Comparison of ENCODE assay signal across 8 mouse cellular contexts in the genomic region with DNA sequence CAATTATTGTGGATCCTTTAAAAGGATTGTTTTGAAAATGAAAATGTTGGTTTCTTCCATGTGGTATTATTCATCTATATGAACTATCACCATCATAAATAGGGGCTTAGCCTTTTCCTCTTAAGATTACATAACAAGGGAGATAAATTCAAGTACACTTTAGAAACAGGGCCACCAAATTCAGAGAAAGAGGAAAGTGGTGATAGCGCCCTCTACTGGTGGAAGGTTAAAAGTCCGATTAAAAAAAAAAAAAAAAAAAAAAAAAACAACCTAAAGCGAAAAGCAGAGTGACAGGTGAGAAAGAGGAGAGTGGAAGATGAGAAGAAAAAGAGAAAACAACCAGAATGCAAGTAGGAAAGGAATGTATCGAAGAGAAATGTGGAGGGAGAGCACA.
DNase-seq lines count a peak whose midpoint lies in the region; ATAC-seq and TF ChIP-seq lines count a peak whose summit lies in the region.

No protein-coding gene starts in this region.

- H3K36me3 ChIP-seq in hindbrain, postnatal 0 days (ENCODE audit: insufficient read depth, low read length) = no peaks in the 10 kb centered on the region
- H3K36me3 ChIP-seq in hindbrain, embryonic 13.5 days = no peaks in the 10 kb centered on the region
- peaks cover 0 to 3% of the 10 kb centered on the region in 2 experiments; a peak in 1 of 4 replicates for H3K36me3 ChIP-seq in MEL (ENCODE audit: control insufficient read depth in 1 of 2, insufficient read depth in 2 of 2, low read length in 2 of 2)

- DNase-seq in hindbrain, postnatal 0 days (ENCODE audit: low spot score) = peak; percentile 78
- DNase-seq in A20 (ENCODE audit: low read depth, low spot score) = peak; percentile 69
- DNase-seq in MEL (ENCODE audit: low read depth, low spot score) = peak; percentile 78
- DNase-seq in embryo, embryonic 9.5 days (ENCODE audit: extremely low spot score) = peak; percentile 43
- DNase-seq in telencephalon, adult 2 months (ENCODE audit: low read depth, low spot score) = peak; percentile 45
- DNase-seq in urinary bladder, postnatal 36 days (ENCODE audit: low spot score in 2 of 2) = no peak

- H3K27me3 ChIP-seq in hindbrain, postnatal 0 days (ENCODE audit: insufficient read depth, low read length) = no peaks in the 10 kb centered on the region
- 0 out of 2 replicates have a peak, but pooled peaks cover under 1% of the 10 kb centered on the region for H3K27me3 ChIP-seq in hindbrain, embryonic 13.5 days
- H3K27me3 ChIP-seq in MEL (ENCODE audit: control insufficient read depth in 1 of 2, insufficient read depth in 2 of 2, low read length in 2 of 2) = no peaks in the 10 kb centered on the region

- H3K27ac ChIP-seq in hindbrain, postnatal 0 days = no peak overlapping the region
- H3K27ac ChIP-seq in hindbrain, embryonic 13.5 days = no peak overlapping the region
- no peak overlapping the region for H3K27ac ChIP-seq in MEL (ENCODE audit: control insufficient read depth, low read depth, low read length)

- peak; percentile 70 for TF ChIP-seq CTCF in hindbrain, postnatal 0 days (IDR thresholded peaks at IDR 0.05; ENCODE audit: low read depth)
- TF ChIP-seq CTCF in MEL (IDR thresholded peaks at IDR 0.05 in 2 of 3, conservative IDR thresholded peaks at IDR 0.05 in 1 of 3; ENCODE audit: control insufficient read depth in 1 of 3, insufficient read depth in 1 of 3, low read depth in 2 of 3, low read length in 3 of 3, poor library complexity in 1 of 3, severe bottlenecking in 1 of 3) = peak in 2 of 3 experiments; percentile 42 to 83; a peak in 4 of 6 replicates

- no peaks in the 10 kb centered on the region for H3K9me3 ChIP-seq in hindbrain, postnatal 0 days (ENCODE audit: low read length)
- H3K9me3 ChIP-seq in hindbrain, embryonic 13.5 days = no peaks in the 10 kb centered on the region
- no peaks in the 10 kb centered on the region for H3K9me3 ChIP-seq in MEL (replicated peaks; ENCODE audit: insufficient read depth, low read length)

- no peak for ATAC-seq in hindbrain, postnatal 0 days
- ATAC-seq in hindbrain, embryonic 13.5 days (ENCODE audit: low FRiP score) = no peak
- no peak for ATAC-seq in granulocyte monocyte progenitor cell, adult 5-6 weeks (replicated peaks; ENCODE audit: poor library complexity, severe bottlenecking)

- WGBS in hindbrain, postnatal 0 days = 8% methylated on average over 4 of the region's 4 CpGs
- 10% methylated on average over 4 of the region's 4 CpGs for WGBS in hindbrain, embryonic 13.5 days

- H3K79me2 ChIP-seq in MEL (ENCODE audit: control insufficient read depth, insufficient read depth, low read length, poor library complexity) = no peaks in the 10 kb centered on the region

- H3K4me3 ChIP-seq in hindbrain, postnatal 0 days (ENCODE audit: low read length) = no peak overlapping the region
- H3K4me3 ChIP-seq in hindbrain, embryonic 13.5 days = no peak overlapping the region
- peak overlapping the region in 1 of 2 experiments; percentile 21; a peak in 2 of 4 replicates for H3K4me3 ChIP-seq in MEL (ENCODE audit: control insufficient read depth in 1 of 2, insufficient read depth in 1 of 2, low read depth in 2 of 2, low read length in 2 of 2)

- TF ChIP-seq EP300 in MEL (IDR thresholded peaks at IDR 0.05; ENCODE audit: low read depth in 1 of 2, low read length in 2 of 2) = no peak

- peak; percentile 72 for TF ChIP-seq RAD21 in MEL (IDR thresholded peaks at IDR 0.05; ENCODE audit: low read depth, low read length)

- peaks cover 6% of the 10 kb centered on the region; the same call in 1 of the 2 replicates for H3K4me1 ChIP-seq in hindbrain, postnatal 0 days (ENCODE audit: insufficient read depth, low read length)
- peaks cover 10% of the 10 kb centered on the region for H3K4me1 ChIP-seq in hindbrain, embryonic 13.5 days (replicated peaks)
- peaks cover 0 to 4% of the 10 kb centered on the region in 2 experiments; a peak in 2 of 4 replicates for H3K4me1 ChIP-seq in MEL (ENCODE audit: control insufficient read depth in 1 of 2, insufficient read depth in 2 of 2, low read length in 2 of 2)

- no peak overlapping the region for H3K4me2 ChIP-seq in hindbrain, postnatal 0 days (ENCODE audit: low read depth, low read length)
- no peak overlapping the region for H3K4me2 ChIP-seq in hindbrain, embryonic 13.5 days

- no peak for TF ChIP-seq POLR2A in MEL (IDR thresholded peaks at IDR 0.05; ENCODE audit: control insufficient read depth in 1 of 2, insufficient read depth in 1 of 2, low read depth in 1 of 2, low read length in 2 of 2, poor library complexity in 1 of 2)

- no peak overlapping the region for H3K9ac ChIP-seq in hindbrain, postnatal 0 days (replicated peaks; ENCODE audit: low read length)
- no peak overlapping the region for H3K9ac ChIP-seq in hindbrain, embryonic 13.5 days
- H3K9ac ChIP-seq in MEL (ENCODE audit: control insufficient read depth, low read depth, low read length, poor library complexity, severe bottlenecking) = no peak overlapping the region

TF ChIP-seq in MEL, 35 proteins besides CTCF, POLR2A, EP300 and RAD21:
- TF ChIP-seq UBTF (IDR thresholded peaks at IDR 0.05; ENCODE audit: borderline replicate concordance, insufficient read depth, low read depth, low read length) (no peak), ZC3H11A (IDR thresholded peaks at IDR 0.05; ENCODE audit: low read depth, low read length) (peak; percentile 57; the same call in 1 of the 2 replicates), ZNF384 (IDR thresholded peaks at IDR 0.05; ENCODE audit: low read depth, low read length) (peak; percentile 100), ETS1 (IDR thresholded peaks at IDR 0.05; ENCODE audit: low read depth, low read length) (no peak), ZKSCAN1 (IDR thresholded peaks at IDR 0.05; ENCODE audit: low read depth, low read length) (peak; percentile 85; the same call in 1 of the 2 replicates), SIN3A (IDR thresholded peaks at IDR 0.05; ENCODE audit: low read length) (no peak), SMC3 (IDR thresholded peaks at IDR 0.05; ENCODE audit: low read depth, low read length) (peak; percentile 76), MYB (IDR thresholded peaks at IDR 0.05; ENCODE audit: low read depth, low read length) (no peak)

Comparison
In these comparisons a context has a peak if more than half of its experiments do, and no peak if none do; other contexts are left out.
1. DNase-seq: peak in hindbrain, postnatal 0 days (single experiment), A20 (single experiment), MEL (single experiment), embryo, embryonic 9.5 days (single experiment) and telencephalon, adult 2 months (single experiment); none in urinary bladder, postnatal 36 days (0 of 2).